Mouse (Mus musculus): ENCODE measurements around the gene Ajuba. TPM values are rescaled to one million over a fixed set of nuclear protein-coding genes. Genes with fewer than 3 reads are reported as not detected.

Gene Ajuba
- polyA plus RNA-seq, 1 experiment from 2014 or later: 3.4 TPM

- no peak overlapping the region for H3K27ac ChIP-seq (ENCODE audit: low read depth, low read length)
- H3K4me3 ChIP-seq (ENCODE audit: low read depth, low read length): no peak overlapping the region
- no peaks in the 10 kb centered on the region for H3K9me3 ChIP-seq (replicated peaks; ENCODE audit: control insufficient read depth, low read length)
- H3K27me3 ChIP-seq (replicated peaks; ENCODE audit: control insufficient read depth, insufficient read depth, low read length): no peaks in the 10 kb centered on the region
- no peak overlapping the region for H3K4me2 ChIP-seq (ENCODE audit: low read length)
- WGBS: 75% methylated on average over 6 of the region's 6 CpGs
- H3K9ac ChIP-seq (ENCODE audit: low read length): no peak overlapping the region
- H3K4me1 ChIP-seq (ENCODE audit: control insufficient read depth, insufficient read depth, low read length): 0 out of 2 replicates have a peak, but pooled peaks cover 2% of the 10 kb centered on the region
- H3K36me3 ChIP-seq (ENCODE audit: control insufficient read depth, insufficient read depth, low read length): peaks cover 31% of the 10 kb centered on the region
- no peak for ATAC-seq
- no peak for DNase-seq (ENCODE audit: low spot score)
These were observed 33.3 kb upstream of the Ajuba start for GRCm38 (mm10) chr14:54610648-54611047.

GRCm38 (mm10) chr14:54609962-54610361, 32.6 kb upstream of the Ajuba start:
- 0 out of 2 replicates have a peak, but pooled peaks cover 2% of the 10 kb centered on the region for H3K4me1 ChIP-seq (ENCODE audit: control insufficient read depth, insufficient read depth, low read length)
- H3K36me3 ChIP-seq (ENCODE audit: control insufficient read depth, insufficient read depth, low read length): peaks cover 24% of the 10 kb centered on the region
- ATAC-seq: no peak
- no peaks in the 10 kb centered on the region for H3K27me3 ChIP-seq (replicated peaks; ENCODE audit: control insufficient read depth, insufficient read depth, low read length)
- peak; percentile 55 for DNase-seq (ENCODE audit: low spot score)
- no peak overlapping the region for H3K9ac ChIP-seq (ENCODE audit: low read length)
- no peak overlapping the region for H3K27ac ChIP-seq (ENCODE audit: low read depth, low read length)
- 84% methylated on average over 4 of the region's 4 CpGs for WGBS
- H3K4me3 ChIP-seq (ENCODE audit: low read depth, low read length): no peak overlapping the region
- no peak overlapping the region for H3K4me2 ChIP-seq (ENCODE audit: low read length)
- no peaks in the 10 kb centered on the region for H3K9me3 ChIP-seq (replicated peaks; ENCODE audit: control insufficient read depth, low read length)

DNA sequence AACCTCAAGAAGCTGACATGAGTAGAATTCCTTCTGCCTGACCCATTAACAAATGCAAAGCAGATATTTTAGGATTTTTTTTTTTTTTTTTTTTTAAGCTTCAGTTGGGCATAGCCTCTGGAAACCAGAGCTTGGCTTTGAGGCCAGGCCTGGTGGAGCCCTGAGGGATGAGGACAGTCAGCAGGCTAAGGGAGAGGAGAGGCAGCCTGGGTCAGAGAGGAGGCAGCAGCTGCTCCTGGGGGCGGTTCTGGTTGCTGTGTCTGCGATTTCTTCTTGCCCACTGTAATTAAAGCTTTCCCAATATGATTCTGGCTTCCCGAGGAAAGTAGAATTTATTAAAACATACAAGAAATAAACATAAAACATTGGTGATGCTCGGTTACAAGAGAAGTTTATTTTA, 31.9 kb upstream of the Ajuba start:
- DNase-seq (ENCODE audit: low spot score): no peak
- 0 out of 2 replicates have a peak, but pooled peaks cover 9% of the 10 kb centered on the region for H3K4me1 ChIP-seq (ENCODE audit: control insufficient read depth, insufficient read depth, low read length)
- WGBS: 78% methylated on average over 4 of the region's 4 CpGs
- no peak overlapping the region for H3K9ac ChIP-seq (ENCODE audit: low read length)
- H3K9me3 ChIP-seq (replicated peaks; ENCODE audit: control insufficient read depth, low read length): no peaks in the 10 kb centered on the region
- no peak for ATAC-seq
- no peak overlapping the region for H3K4me3 ChIP-seq (ENCODE audit: low read depth, low read length)
- no peaks in the 10 kb centered on the region for H3K27me3 ChIP-seq (replicated peaks; ENCODE audit: control insufficient read depth, insufficient read depth, low read length)
- no peak overlapping the region for H3K27ac ChIP-seq (ENCODE audit: low read depth, low read length)
- H3K4me2 ChIP-seq (ENCODE audit: low read length): no peak overlapping the region
- H3K36me3 ChIP-seq (ENCODE audit: control insufficient read depth, insufficient read depth, low read length): peaks cover 20% of the 10 kb centered on the region

DNA sequence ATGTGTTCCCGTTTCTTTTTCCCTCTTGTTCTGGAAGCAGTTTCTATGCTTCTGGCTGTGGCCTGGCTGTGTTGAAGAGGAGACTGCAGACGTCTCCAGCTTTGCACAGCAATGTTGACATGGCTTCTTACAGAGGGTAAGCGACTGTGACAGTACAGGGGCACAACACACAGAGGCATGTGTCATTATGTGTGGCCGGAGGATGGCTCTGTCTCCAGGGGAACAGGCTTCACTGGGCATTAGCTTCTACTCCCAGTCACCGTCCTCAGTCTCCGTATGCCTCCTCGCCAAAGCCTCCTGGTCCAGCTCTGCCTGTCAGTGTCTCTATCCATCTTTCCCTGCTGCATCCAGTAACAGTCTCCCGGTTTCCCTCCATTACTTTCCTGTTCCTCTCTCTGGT, 29.9 kb upstream of the Ajuba start:
- Histone ChIP-seq H3K4me1 (ENCODE audit: control insufficient read depth, insufficient read depth, low read length) (0 out of 2 replicates have a peak, but pooled peaks cover 9% of the 10 kb centered on the region), H3K27ac (ENCODE audit: low read depth, low read length) (no peak overlapping the region), H3K36me3 (ENCODE audit: control insufficient read depth, insufficient read depth, low read length) (peaks cover 7% of the 10 kb centered on the region; the same call in 1 of the 2 replicates), H3K9ac (ENCODE audit: low read length) (no peak overlapping the region), H3K9me3 (replicated peaks; ENCODE audit: control insufficient read depth, low read length) (no peaks in the 10 kb centered on the region), H3K4me3 (ENCODE audit: low read depth, low read length) (no peak overlapping the region), H3K4me2 (ENCODE audit: low read length) (no peak overlapping the region), H3K27me3 (replicated peaks; ENCODE audit: control insufficient read depth, insufficient read depth, low read length) (no peaks in the 10 kb centered on the region)
- DNase-seq (ENCODE audit: low spot score): no peak
- no peak for ATAC-seq
- WGBS: 62% methylated on average over 8 of the region's 8 CpGs

DNA sequence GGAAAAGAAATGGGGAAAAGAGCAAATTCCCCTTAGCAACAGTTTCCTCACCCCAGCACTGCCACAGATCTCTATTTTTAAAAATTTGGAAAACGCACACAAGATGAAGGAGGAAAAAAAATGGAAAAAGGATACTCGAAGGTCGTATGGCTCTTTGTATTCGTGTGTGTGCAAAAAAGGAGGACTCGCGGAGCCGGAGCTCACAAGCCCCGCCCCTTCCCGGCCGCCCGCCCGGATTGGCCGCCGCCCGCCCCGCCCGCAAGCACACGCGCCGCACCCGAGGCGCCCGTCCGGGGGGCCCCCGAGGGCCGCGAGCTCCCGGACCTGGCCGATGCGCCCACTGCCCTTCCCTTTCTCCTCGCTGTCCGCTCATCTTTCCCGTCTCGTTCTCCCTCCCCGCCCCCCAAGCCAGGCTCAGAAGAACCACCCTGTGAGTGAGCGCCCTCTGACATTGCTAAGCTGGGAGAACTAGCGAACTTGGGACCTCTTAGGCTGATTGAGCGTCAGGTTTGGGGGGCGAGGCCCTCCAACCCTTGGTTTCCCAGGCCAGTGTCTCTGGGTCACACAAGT, 28.5 kb upstream of the Ajuba start, which contains the start of gene 4931414P19Rik:
TSS of gene 4931414P19Rik (minus strand) at position 242 of the 570 bp plus-strand sequence.
- peak; percentile 38 for ATAC-seq
- WGBS: 1% methylated on average over 22 of the region's 39 CpGs
- H3K9me3 ChIP-seq (replicated peaks; ENCODE audit: control insufficient read depth, low read length): no peaks in the 10 kb centered on the region

DNA sequence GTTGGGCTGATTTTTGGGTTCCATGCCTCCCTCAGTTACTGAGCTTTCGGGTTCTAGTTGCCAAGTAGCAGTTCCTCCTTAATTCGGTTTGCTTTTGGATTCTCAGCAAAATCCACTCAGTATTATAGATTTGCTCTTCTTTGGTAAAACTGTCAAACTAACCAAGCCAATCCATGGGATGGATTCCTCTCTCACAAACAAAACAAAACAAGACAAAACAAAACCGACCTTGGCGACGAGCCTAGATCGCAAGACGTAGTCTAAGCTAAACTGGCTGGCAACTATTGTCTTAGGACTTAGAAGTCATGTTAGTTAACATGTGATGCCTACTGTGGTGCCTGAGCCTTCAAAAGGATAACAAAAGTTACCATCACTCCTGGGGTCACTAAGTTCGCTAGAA, 26.3 kb upstream of the Ajuba start:
- H3K36me3 ChIP-seq (ENCODE audit: control insufficient read depth, insufficient read depth, low read length): no peaks in the 10 kb centered on the region
- 81% methylated on average over 8 of the region's 8 CpGs for WGBS
- H3K27me3 ChIP-seq (replicated peaks; ENCODE audit: control insufficient read depth, insufficient read depth, low read length): no peaks in the 10 kb centered on the region
- peak overlapping the region; percentile 51 for H3K4me3 ChIP-seq (ENCODE audit: low read depth, low read length)
- H3K4me2 ChIP-seq (ENCODE audit: low read length): peak overlapping the region; percentile 43
- H3K27ac ChIP-seq (ENCODE audit: low read depth, low read length): peak overlapping the region; percentile 76; the same call in 1 of the 2 replicates
- H3K4me1 ChIP-seq (ENCODE audit: control insufficient read depth, insufficient read depth, low read length): 0 out of 2 replicates have a peak, but pooled peaks cover 9% of the 10 kb centered on the region
- ATAC-seq (no peak), DNase-seq (ENCODE audit: low spot score) (no peak)
- H3K9ac ChIP-seq (ENCODE audit: low read length): no peak overlapping the region; the same call in 1 of the 2 replicates
- no peaks in the 10 kb centered on the region for H3K9me3 ChIP-seq (replicated peaks; ENCODE audit: control insufficient read depth, low read length)

More for the DNA sequence above, 28.5 kb upstream of the Ajuba start, which contains the start of gene 4931414P19Rik:
- Histone ChIP-seq H3K36me3 (ENCODE audit: control insufficient read depth, insufficient read depth, low read length) (no peaks in the 10 kb centered on the region), H3K4me3 (ENCODE audit: low read depth, low read length) (peak within 1 kb of the TSS; percentile 40), H3K27me3 (replicated peaks; ENCODE audit: control insufficient read depth, insufficient read depth, low read length) (no peaks in the 10 kb centered on the region), H3K4me2 (ENCODE audit: low read length) (peak within 1 kb of the TSS; percentile 53), H3K4me1 (ENCODE audit: control insufficient read depth, insufficient read depth, low read length) (0 out of 2 replicates have a peak, but pooled peaks cover 9% of the 10 kb centered on the region), H3K9ac (ENCODE audit: low read length) (peak within 1 kb of the TSS; percentile 59), H3K27ac (ENCODE audit: low read depth, low read length) (peak within 1 kb of the TSS; percentile 31; the same call in 1 of the 2 replicates)
- DNase-seq (ENCODE audit: low spot score): peak; percentile 87

DNA sequence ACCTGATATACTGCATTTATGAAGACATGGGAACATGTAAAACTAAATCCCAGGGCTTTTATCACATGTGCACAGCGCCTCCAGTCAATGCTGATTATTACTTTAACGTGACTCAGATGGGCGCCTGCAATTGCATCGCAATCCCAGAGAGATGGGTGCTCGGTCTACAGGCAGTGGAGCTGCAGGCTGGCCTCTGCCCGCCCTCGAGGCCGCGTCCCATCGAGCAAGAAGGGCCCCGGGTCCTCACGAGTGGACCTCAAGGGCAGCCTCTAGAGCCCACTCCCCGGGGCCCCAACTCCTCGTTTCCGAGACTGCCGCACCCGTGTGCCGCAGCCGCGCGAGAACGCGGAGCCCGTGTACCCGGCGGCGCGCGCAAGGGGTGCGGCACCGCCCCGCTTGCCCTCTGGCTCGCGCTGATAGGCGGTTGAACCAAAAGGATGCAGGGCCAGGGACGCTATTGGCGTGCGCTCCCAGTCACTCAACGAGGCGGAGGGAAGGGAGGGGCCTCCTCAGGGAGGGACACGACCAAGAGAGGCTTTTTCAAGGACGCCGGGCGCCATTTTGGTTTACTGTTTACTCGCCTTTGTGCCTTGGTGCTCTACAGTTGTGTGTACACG, 25.8 kb upstream of the Ajuba start:
- Histone ChIP-seq H3K36me3 (ENCODE audit: control insufficient read depth, insufficient read depth, low read length) (no peaks in the 10 kb centered on the region), H3K4me1 (ENCODE audit: control insufficient read depth, insufficient read depth, low read length) (0 out of 2 replicates have a peak, but pooled peaks cover 9% of the 10 kb centered on the region), H3K4me3 (ENCODE audit: low read depth, low read length) (peak overlapping the region; percentile 51), H3K27me3 (replicated peaks; ENCODE audit: control insufficient read depth, insufficient read depth, low read length) (no peaks in the 10 kb centered on the region), H3K9me3 (replicated peaks; ENCODE audit: control insufficient read depth, low read length) (no peaks in the 10 kb centered on the region), H3K27ac (ENCODE audit: low read depth, low read length) (peak overlapping the region; percentile 92), H3K9ac (ENCODE audit: low read length) (peak overlapping the region; percentile 73), H3K4me2 (ENCODE audit: low read length) (peak overlapping the region; percentile 43)
- ATAC-seq (peak; percentile 99), DNase-seq (ENCODE audit: low spot score) (peak; percentile 99)
- under 1% methylated on average over 46 of the region's 46 CpGs for WGBS

- Histone ChIP-seq H3K9me3 (replicated peaks; ENCODE audit: control insufficient read depth, low read length) (no peaks in the 10 kb centered on the region), H3K27me3 (replicated peaks; ENCODE audit: control insufficient read depth, insufficient read depth, low read length) (no peaks in the 10 kb centered on the region), H3K4me2 (ENCODE audit: low read length) (peak overlapping the region; percentile 43), H3K4me3 (ENCODE audit: low read depth, low read length) (peak overlapping the region; percentile 51), H3K9ac (ENCODE audit: low read length) (peak overlapping the region; percentile 73), H3K27ac (ENCODE audit: low read depth, low read length) (peak overlapping the region; percentile 92; the same call in 1 of the 2 replicates), H3K4me1 (ENCODE audit: control insufficient read depth, insufficient read depth, low read length) (0 out of 2 replicates have a peak, but pooled peaks cover 9% of the 10 kb centered on the region), H3K36me3 (ENCODE audit: control insufficient read depth, insufficient read depth, low read length) (no peaks in the 10 kb centered on the region)
- 47% methylated on average over 4 of the region's 4 CpGs for WGBS
- DNase-seq (ENCODE audit: low spot score) (no peak), ATAC-seq (peak; percentile 18)
These were observed 25.3 kb upstream of the Ajuba start for GRCm38 (mm10) chr14:54602613-54603012.

- Histone ChIP-seq H3K27ac (ENCODE audit: low read depth, low read length) (no peak overlapping the region), H3K4me3 (ENCODE audit: low read depth, low read length) (no peak overlapping the region), H3K9me3 (replicated peaks; ENCODE audit: control insufficient read depth, low read length) (no peaks in the 10 kb centered on the region), H3K9ac (ENCODE audit: low read length) (no peak overlapping the region), H3K4me2 (ENCODE audit: low read length) (no peak overlapping the region), H3K4me1 (ENCODE audit: control insufficient read depth, insufficient read depth, low read length) (0 out of 2 replicates have a peak, but pooled peaks cover 9% of the 10 kb centered on the region), H3K27me3 (replicated peaks; ENCODE audit: control insufficient read depth, insufficient read depth, low read length) (no peaks in the 10 kb centered on the region), H3K36me3 (ENCODE audit: control insufficient read depth, insufficient read depth, low read length) (no peaks in the 10 kb centered on the region)
- 72% methylated on average over 2 of the region's 2 CpGs for WGBS
- DNase-seq (ENCODE audit: low spot score): no peak
- no peak for ATAC-seq
These were observed 24.2 kb upstream of the Ajuba start for GRCm38 (mm10) chr14:54601601-54602000.
